Mouse (Mus musculus) erythroblast, embryonic 14.5 days (primary cell): ENCODE results near the gene Atp6v1e1.

Source experiments
- GATA1 ChIP-seq: IDR thresholded peaks from 2 replicates; pipeline ENCODE4 v1.6.1; 2012; ENCODE audit warnings: low read length, inconsistent platforms, mixed read lengths
- TAL1 ChIP-seq: IDR thresholded peaks from 3 replicates; pipeline ENCODE4 v1.6.1; 2012; ENCODE audit warnings: low read length, inconsistent platforms, mixed read lengths

- TF ChIP-seq TAL1 (no peak), GATA1 (no peak)
Measured at GRCm38 (mm10) chr6:120782948-120783347, 39.6 kb downstream of the Atp6v1e1 start.
